8 mouse cellular contexts compared by ENCODE assay signal in the genomic region with DNA sequence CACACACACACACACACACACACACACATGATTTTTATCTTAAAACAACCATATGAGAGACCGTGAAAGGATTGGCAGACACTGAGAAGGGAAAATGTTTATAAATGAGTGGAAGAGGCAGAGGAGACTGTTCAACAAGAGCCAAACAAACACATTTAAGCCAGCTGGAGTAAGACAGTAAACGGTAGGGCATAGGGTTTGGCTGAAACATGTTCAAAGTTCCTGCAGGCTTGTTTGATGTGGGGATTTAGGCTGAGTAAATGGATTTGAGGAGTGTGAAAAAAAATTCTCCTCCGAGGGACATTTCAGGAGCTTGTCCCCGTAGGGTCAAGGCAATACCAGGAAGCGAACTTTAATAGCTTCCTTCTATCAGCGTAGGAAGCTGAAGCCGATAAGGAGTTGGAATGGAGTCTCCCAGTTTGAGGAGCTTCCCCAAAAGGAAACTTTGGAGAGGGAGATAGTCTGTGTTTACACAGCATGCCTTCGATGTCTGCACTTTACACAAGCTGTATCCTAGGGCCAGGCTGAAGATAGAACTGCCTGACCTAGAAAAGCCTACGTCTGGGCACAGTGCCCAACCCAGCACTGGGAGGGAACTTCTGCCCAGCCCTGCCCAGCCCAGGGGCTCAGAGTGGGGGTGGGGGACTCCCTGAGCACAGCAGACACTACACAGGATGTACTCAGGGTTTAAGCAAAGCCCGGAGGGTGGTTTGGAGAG. TPM values are rescaled to one million over a fixed set of nuclear protein-coding genes. Genes with fewer than 3 reads are reported as not detected.
DNase-seq lines count a peak whose midpoint lies in the region; ATAC-seq and TF ChIP-seq lines count a peak whose summit lies in the region.

No protein-coding gene starts in this region.

- H3K36me3 ChIP-seq in forebrain, postnatal 0 days (ENCODE audit: insufficient read depth), result no peaks in the 10 kb centered on the region
- H3K36me3 ChIP-seq in lung, postnatal 0 days (ENCODE audit: insufficient read depth, low read length), result no peaks in the 10 kb centered on the region

- H3K4me1 ChIP-seq in forebrain, postnatal 0 days (ENCODE audit: insufficient read depth), result peaks cover 5% of the 10 kb centered on the region
- H3K4me1 ChIP-seq in lung, postnatal 0 days (ENCODE audit: insufficient read depth, low read depth, low read length), result peaks cover 42% of the 10 kb centered on the region

- H3K9ac ChIP-seq in forebrain, postnatal 0 days, result no peak overlapping the region
- H3K9ac ChIP-seq in lung, postnatal 0 days (replicated peaks; ENCODE audit: low read depth), result no peak overlapping the region

- 44% methylated on average over 10 of the region's 10 CpGs for WGBS in forebrain, postnatal 0 days
- WGBS in lung, postnatal 0 days, result 5% methylated on average over 10 of the region's 10 CpGs

- H3K9me3 ChIP-seq in forebrain, postnatal 0 days (ENCODE audit: low read length), result no peaks in the 10 kb centered on the region
- H3K9me3 ChIP-seq in lung, postnatal 0 days (ENCODE audit: low read length), result no peaks in the 10 kb centered on the region

- H3K27me3 ChIP-seq in forebrain, postnatal 0 days (ENCODE audit: insufficient read depth, low read length), result no peaks in the 10 kb centered on the region
- H3K27me3 ChIP-seq in lung, postnatal 0 days (replicated peaks; ENCODE audit: insufficient read depth, low read length), result no peaks in the 10 kb centered on the region

- H3K27ac ChIP-seq in forebrain, postnatal 0 days (ENCODE audit: low read depth, low read length), result 0 out of 2 replicates have a peak overlapping the region, but pooled peaks have one; percentile 21
- H3K27ac ChIP-seq in lung, postnatal 0 days (ENCODE audit: low read length), result peak overlapping the region; percentile 82

- TF ChIP-seq EP300 in lung, postnatal 0 days (IDR thresholded peaks at IDR 0.05), result peak; percentile 95

- H3K4me3 ChIP-seq in forebrain, postnatal 0 days (ENCODE audit: low read depth, low read length), result no peak overlapping the region
- no peak overlapping the region for H3K4me3 ChIP-seq in lung, postnatal 0 days (ENCODE audit: low read depth, low read length)

- no peak for TF ChIP-seq CTCF in forebrain, postnatal 0 days (IDR thresholded peaks at IDR 0.05; ENCODE audit: low read depth)
- no peak for TF ChIP-seq CTCF in lung, postnatal 0 days (IDR thresholded peaks at IDR 0.05)

- intact Hi-C loops in heart, postnatal 14 days (cut with DNase I), result loop anchor here (2.0 kb wide), 1 partner anchor 13 kb away; no protein-coding TSS in a partner anchor

- peak; percentile 93 to 95 for DNase-seq in adrenal gland, postnatal 36 days
- peak; percentile 71 for DNase-seq in forebrain, postnatal 0 days
- DNase-seq in heart, postnatal 14 days, result peak; percentile 89 to 92
- peak; percentile 67 to 68 for DNase-seq in layer of hippocampus, adult 8-10 months (ENCODE audit: low spot score in 2 of 2)
- DNase-seq in lung, postnatal 0 days (ENCODE audit: low spot score), result peak; percentile 90
- DNase-seq in right cerebral cortex, adult 18-20 months, result peak; percentile 79
- DNase-seq in urinary bladder, postnatal 14 days (ENCODE audit: low spot score), result peak; percentile 86

- ATAC-seq in CD4-positive, CD25-positive, alpha-beta regulatory T cell, adult 4 months, result peak; percentile 96
- peak; percentile 87 for ATAC-seq in forebrain, postnatal 0 days
- peak; percentile 79 for ATAC-seq in lung, postnatal 0 days

- no peak overlapping the region for H3K4me2 ChIP-seq in forebrain, postnatal 0 days (ENCODE audit: low read depth)
- peak overlapping the region; percentile 25; the same call in 1 of the 2 replicates for H3K4me2 ChIP-seq in lung, postnatal 0 days (replicated peaks; ENCODE audit: low read depth, low read length)

RNA-seq across cellular contexts. Expression of gene Gna13, which starts 15.2 kb away (rescaled TPM):
- 10 to 100 TPM; 55.1 to 57.8 TPM for polyA plus RNA-seq in CD4-positive, CD25-positive, alpha-beta regulatory T cell, adult 4 months (2017; shearing (Covaris generic))
- 10 to 100 TPM; 65.2 to 70.7 TPM for total RNA-seq in adrenal gland, postnatal 36 days (2021)
- 41.8 and 52.2 TPM in 2 replicates for total RNA-seq in forebrain, postnatal 0 days (2014; rRNA removed)
- polyA plus RNA-seq in forebrain, postnatal 0 days (2015; fragmentation: Nextera tagmentation; extraction: Ambion mirVana), result 25.9 and 30.4 TPM in 2 replicates
- 10 to 100 TPM; 37.6 to 38.4 TPM for total RNA-seq in heart, postnatal 14 days (2021)
- total RNA-seq in layer of hippocampus, adult 8-10 months (2022), result 10 to 100 TPM; 56.4 to 69.6 (median 63.0) TPM
- 57.7 and 69.7 TPM in 2 replicates for polyA plus RNA-seq in lung, postnatal 0 days (2015; fragmentation: Nextera tagmentation; extraction: Ambion mirVana)

RNA-seq across cellular contexts. Expression of gene Rgs9, which starts 49.5 kb away (rescaled TPM):
- 1 to 10 TPM; 4.2 to 6.9 TPM for polyA plus RNA-seq in CD4-positive, CD25-positive, alpha-beta regulatory T cell, adult 4 months (2017; shearing (Covaris generic))
- total RNA-seq in adrenal gland, postnatal 36 days (2021), result 1 to 10 TPM; 3.1 to 5.1 TPM
- total RNA-seq in forebrain, postnatal 0 days (2014; rRNA removed), result 25.6 and 31.8 TPM in 2 replicates
- polyA plus RNA-seq in forebrain, postnatal 0 days (2015; fragmentation: Nextera tagmentation; extraction: Ambion mirVana), result 12.2 and 15.3 TPM in 2 replicates
- total RNA-seq in heart, postnatal 14 days (2021), result under 1 TPM; 0.39 to 0.41 TPM
- 10 to 100 TPM; 12.2 to 16.5 (median 14.7) TPM for total RNA-seq in layer of hippocampus, adult 8-10 months (2022)
- polyA plus RNA-seq in lung, postnatal 0 days (2015; fragmentation: Nextera tagmentation; extraction: Ambion mirVana), result 3.0 TPM in 2 replicates
